In the genomic region with DNA sequence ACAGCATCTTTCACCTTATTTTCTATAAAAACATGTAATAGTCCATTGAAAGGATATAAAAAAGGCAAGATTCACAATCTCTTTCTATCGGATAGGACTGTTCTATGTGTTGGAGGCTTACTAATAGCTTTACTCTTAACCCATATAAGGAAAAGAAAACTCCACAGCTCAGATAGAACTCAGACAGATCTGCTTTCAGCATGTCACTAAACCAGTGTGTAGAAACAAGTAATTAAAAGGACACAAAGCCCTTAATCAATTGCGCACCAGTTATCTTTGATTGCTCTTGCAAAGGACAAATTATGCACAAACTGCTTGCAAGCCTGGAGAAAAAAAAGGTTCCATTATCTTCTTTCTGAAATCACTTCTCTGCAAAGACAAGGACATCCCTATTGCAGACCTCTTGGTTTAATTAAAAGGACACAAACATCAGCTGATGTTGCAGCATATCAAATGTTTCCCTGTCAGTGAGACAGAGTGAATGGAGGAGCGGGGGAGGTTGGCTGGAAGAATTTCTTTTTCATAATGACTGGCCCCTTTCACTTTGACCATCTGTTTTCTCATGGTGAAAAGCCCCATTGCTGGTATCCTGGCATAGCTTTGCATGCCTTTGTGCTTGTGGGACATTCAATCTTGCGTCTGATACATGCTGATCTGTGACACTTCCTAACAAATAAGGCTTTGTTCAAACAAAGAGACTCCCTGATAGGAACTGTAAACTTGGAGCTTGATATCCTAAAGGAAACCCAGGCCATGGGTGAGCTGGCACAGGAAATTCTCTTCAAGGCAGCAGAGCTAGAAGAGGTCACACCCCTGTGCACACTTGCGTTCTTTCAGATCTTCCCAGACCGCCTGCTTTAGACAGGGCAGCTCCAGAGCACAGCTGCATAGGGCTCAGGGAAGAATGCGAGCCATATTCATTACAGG, we compare ENCODE assay signal across 8 mouse cellular contexts.
DNase-seq lines count a peak whose midpoint lies in the region; ATAC-seq and TF ChIP-seq lines count a peak whose summit lies in the region.

No protein-coding gene starts in this region.

- H3K9me3 ChIP-seq in forebrain, embryonic 10.5 days = peaks cover 5% of the 10 kb centered on the region; the same call in 1 of the 2 replicates
- peaks cover 1% of the 10 kb centered on the region; the same call in 1 of the 2 replicates for H3K9me3 ChIP-seq in hindbrain, embryonic 11.5 days (ENCODE audit: control insufficient read depth, low read length)
- peaks cover 4% of the 10 kb centered on the region; the same call in 1 of the 2 replicates for H3K9me3 ChIP-seq in midbrain, embryonic 11.5 days (ENCODE audit: control insufficient read depth, low read length)

- H3K4me1 ChIP-seq in forebrain, embryonic 10.5 days = peaks cover 67% of the 10 kb centered on the region
- H3K4me1 ChIP-seq in hindbrain, embryonic 11.5 days (replicated peaks; ENCODE audit: control insufficient read depth, insufficient read depth, low read length) = peaks cover 2% of the 10 kb centered on the region
- peaks cover 30% of the 10 kb centered on the region for H3K4me1 ChIP-seq in midbrain, embryonic 11.5 days (ENCODE audit: control insufficient read depth, insufficient read depth, low read length)

- 14% methylated on average over 7 of the region's 7 CpGs for WGBS in forebrain, embryonic 10.5 days
- WGBS in hindbrain, embryonic 11.5 days = 18% methylated on average over 7 of the region's 7 CpGs
- 19% methylated on average over 7 of the region's 7 CpGs for WGBS in midbrain, embryonic 11.5 days

- H3K9ac ChIP-seq in hindbrain, embryonic 11.5 days (ENCODE audit: low read depth, low read length) = no peak overlapping the region
- no peak overlapping the region for H3K9ac ChIP-seq in midbrain, embryonic 11.5 days (ENCODE audit: low read length)

- intact Hi-C loops in left cerebral cortex, postnatal 10 days (cut with DNase I) = no loop called here
- intact Hi-C loops in left cerebral cortex, adult 2 months (cut with DNase I) = no loop called here

- H3K27me3 ChIP-seq in forebrain, embryonic 10.5 days (ENCODE audit: poor library complexity, severe bottlenecking) = peaks cover 15% of the 10 kb centered on the region
- H3K27me3 ChIP-seq in hindbrain, embryonic 11.5 days (ENCODE audit: control insufficient read depth, insufficient read depth, low read length) = no peaks in the 10 kb centered on the region
- H3K27me3 ChIP-seq in midbrain, embryonic 11.5 days (ENCODE audit: control insufficient read depth, insufficient read depth, low read length) = no peaks in the 10 kb centered on the region

- ATAC-seq in hindbrain, embryonic 11.5 days (ENCODE audit: low FRiP score) = peak; percentile 87
- ATAC-seq in midbrain, embryonic 11.5 days (ENCODE audit: low FRiP score) = peak; percentile 86

- no peaks in the 10 kb centered on the region for H3K36me3 ChIP-seq in forebrain, embryonic 10.5 days (replicated peaks)
- no peaks in the 10 kb centered on the region for H3K36me3 ChIP-seq in hindbrain, embryonic 11.5 days (ENCODE audit: control insufficient read depth, insufficient read depth, low read length)
- no peaks in the 10 kb centered on the region for H3K36me3 ChIP-seq in midbrain, embryonic 11.5 days (ENCODE audit: control insufficient read depth, insufficient read depth, low read length)

- no peak overlapping the region for H3K27ac ChIP-seq in left cerebral cortex, adult 2 months
- peak overlapping the region; percentile 64 for H3K27ac ChIP-seq in forebrain, embryonic 10.5 days
- peak overlapping the region; percentile 81 for H3K27ac ChIP-seq in hindbrain, embryonic 11.5 days (ENCODE audit: low read depth, low read length)
- peak overlapping the region; percentile 73 for H3K27ac ChIP-seq in midbrain, embryonic 11.5 days (ENCODE audit: low read depth, low read length)

- no peak for TF ChIP-seq CTCF in left cerebral cortex, adult 2 months (IDR thresholded peaks at IDR 0.05)

- no peak overlapping the region for H3K4me3 ChIP-seq in left cerebral cortex, adult 2 months
- no peak overlapping the region for H3K4me3 ChIP-seq in forebrain, embryonic 10.5 days
- H3K4me3 ChIP-seq in hindbrain, embryonic 11.5 days (ENCODE audit: low read depth, low read length) = no peak overlapping the region
- H3K4me3 ChIP-seq in midbrain, embryonic 11.5 days (ENCODE audit: low read depth, low read length) = no peak overlapping the region

- no peak overlapping the region for H3K4me2 ChIP-seq in hindbrain, embryonic 11.5 days (replicated peaks; ENCODE audit: low read depth, low read length)
- H3K4me2 ChIP-seq in midbrain, embryonic 11.5 days = no peak overlapping the region

- DNase-seq in left cerebral cortex, postnatal 10 days (ENCODE audit: extremely low spot score in 1 of 2, low spot score in 2 of 2) = peak; percentile 31 to 46
- no peak for DNase-seq in left cerebral cortex, adult 2 months (ENCODE audit: extremely low spot score in 1 of 2, low spot score in 2 of 2)
- peak; percentile 57 for DNase-seq in forebrain, embryonic 10.5 days (ENCODE audit: extremely low spot score, low spot score)
- peak; percentile 67 for DNase-seq in hindbrain, embryonic 11.5 days (ENCODE audit: low spot score)
- peak; percentile 16 to 33 for DNase-seq in layer of hippocampus, postnatal 36 days
- peak; percentile 94 for DNase-seq in midbrain, embryonic 11.5 days (ENCODE audit: low spot score, missing footprints)
- no peak for DNase-seq in urinary bladder, adult 2 months (ENCODE audit: low spot score)
- DNase-seq in urinary bladder, postnatal 14 days (ENCODE audit: low spot score) = no peak

Comparison
In these comparisons a context has a peak if more than half of its experiments do, and no peak if none do; other contexts are left out.
1. DNase-seq: peak in left cerebral cortex, postnatal 10 days (2 of 2), forebrain, embryonic 10.5 days (single experiment), hindbrain, embryonic 11.5 days (single experiment), layer of hippocampus, postnatal 36 days (2 of 2) and midbrain, embryonic 11.5 days (single experiment); none in left cerebral cortex, adult 2 months (0 of 2), urinary bladder, adult 2 months (single experiment) and urinary bladder, postnatal 14 days (single experiment).